Comparison of ENCODE assay signal across 25 mouse cellular contexts in genomic region chr8:3664405-3664804, GRCm38 (mm10). TPM values are rescaled to one million over a fixed set of nuclear protein-coding genes. Genes with fewer than 3 reads are reported as not detected.
DNase-seq lines count a peak whose midpoint lies in the region; ATAC-seq and TF ChIP-seq lines count a peak whose summit lies in the region.
"Had no signal": no experiment of that assay in that cellular context is flagged by ENCODE, and none has a peak within 500 bp of the region (broad histone marks: within the 10 kb centered on the region; RNA-seq: fewer than 3 reads in every experiment).

No protein-coding gene starts in this region.

- H3K27me3 ChIP-seq in liver, embryonic 13.5 days = no peaks in the 10 kb centered on the region
- H3K27me3 ChIP-seq in liver, embryonic 11.5 days (replicated peaks; ENCODE audit: control insufficient read depth, insufficient read depth, low read length) = no peaks in the 10 kb centered on the region
- H3K27me3 ChIP-seq in CH12.LX (replicated peaks) = no peaks in the 10 kb centered on the region
- no peaks in the 10 kb centered on the region for H3K27me3 ChIP-seq in liver, embryonic 14.5 days (ENCODE audit: control insufficient read depth, insufficient read depth, low read length)
- no peaks in the 10 kb centered on the region for H3K27me3 ChIP-seq in hindbrain, embryonic 10.5 days (ENCODE audit: insufficient read depth, poor library complexity, severe bottlenecking)
- H3K27me3 ChIP-seq: embryonic facial prominence, embryonic 13.5 days; hindbrain, embryonic 12.5 days; limb, embryonic 15.5 days; midbrain, embryonic 15.5 days had no signal

- no peak for TF ChIP-seq RAD21 in CH12.LX (IDR thresholded peaks at IDR 0.05; ENCODE audit: low read depth, low read length)

- H3K27ac ChIP-seq in liver, embryonic 13.5 days = no peak overlapping the region
- H3K27ac ChIP-seq in liver, embryonic 11.5 days (ENCODE audit: low read depth, low read length) = no peak overlapping the region
- H3K27ac ChIP-seq in CH12.LX (ENCODE audit: insufficient read depth, low read depth) = no peak overlapping the region
- H3K27ac ChIP-seq in liver, embryonic 14.5 days = no peak overlapping the region
- H3K27ac ChIP-seq in hindbrain, embryonic 10.5 days = no peak overlapping the region
- H3K27ac ChIP-seq: embryonic facial prominence, embryonic 13.5 days; hindbrain, embryonic 12.5 days; limb, embryonic 15.5 days; midbrain, embryonic 15.5 days had no signal

- no peak for TF ChIP-seq POLR2A in CH12.LX (IDR thresholded peaks at IDR 0.05; ENCODE audit: low read depth, low read length)

- no peaks in the 10 kb centered on the region for H3K79me2 ChIP-seq in CH12.LX (replicated peaks; ENCODE audit: control insufficient read depth, extremely low read depth, insufficient read depth, poor library complexity, severe bottlenecking)

- no peak for TF ChIP-seq CTCF in CH12.LX (conservative IDR thresholded peaks at IDR 0.05 in 1 of 2, IDR thresholded peaks at IDR 0.05 in 1 of 2; ENCODE audit: low read depth in 2 of 2, low read length in 2 of 2)
- no peak for TF ChIP-seq CTCF in liver, embryonic 14.5 days (IDR thresholded peaks at IDR 0.05; ENCODE audit: low read depth)

- H3K4me3 ChIP-seq in liver, embryonic 13.5 days (replicated peaks) = no peak overlapping the region
- H3K4me3 ChIP-seq in liver, embryonic 11.5 days (ENCODE audit: low read depth, low read length) = no peak overlapping the region
- no peak overlapping the region for H3K4me3 ChIP-seq in CH12.LX (replicated peaks in 1 of 3; ENCODE audit: low read depth in 2 of 3, low read length in 2 of 3, poor library complexity in 1 of 3)
- H3K4me3 ChIP-seq in liver, embryonic 14.5 days (ENCODE audit: insufficient read depth in 1 of 2, low read depth in 2 of 2, low read length in 2 of 2) = no peak overlapping the region
- no peak overlapping the region for H3K4me3 ChIP-seq in hindbrain, embryonic 10.5 days
- H3K4me3 ChIP-seq: embryonic facial prominence, embryonic 13.5 days; hindbrain, embryonic 12.5 days; limb, embryonic 15.5 days; megakaryocyte, embryonic 14.5 days; midbrain, embryonic 15.5 days had no signal

- WGBS in liver, embryonic 13.5 days (ENCODE audit: insufficient replicate concordance) = 21% methylated on average over 5 of the region's 5 CpGs
- 51% methylated on average over 5 of the region's 5 CpGs for WGBS in liver, embryonic 11.5 days
- WGBS in liver, embryonic 14.5 days (ENCODE audit: insufficient replicate concordance) = 22% methylated on average over 5 of the region's 5 CpGs
- 69% methylated on average over 5 of the region's 5 CpGs for WGBS in hindbrain, embryonic 10.5 days

- no peaks in the 10 kb centered on the region for H3K4me1 ChIP-seq in liver, embryonic 13.5 days (replicated peaks)
- no peaks in the 10 kb centered on the region for H3K4me1 ChIP-seq in liver, embryonic 11.5 days (replicated peaks; ENCODE audit: control insufficient read depth, insufficient read depth, low read length)
- H3K4me1 ChIP-seq in CH12.LX (ENCODE audit: control insufficient read depth in 1 of 2, insufficient read depth in 2 of 2) = peaks cover 15 to 42% of the 10 kb centered on the region in 2 experiments; a peak in 3 of 4 replicates
- no peaks in the 10 kb centered on the region for H3K4me1 ChIP-seq in liver, embryonic 14.5 days (replicated peaks; ENCODE audit: control insufficient read depth in 2 of 2, insufficient read depth in 2 of 2, low read length in 1 of 2)
- no peaks in the 10 kb centered on the region for H3K4me1 ChIP-seq in hindbrain, embryonic 10.5 days (replicated peaks)
- H3K4me1 ChIP-seq: embryonic facial prominence, embryonic 13.5 days; hindbrain, embryonic 12.5 days; limb, embryonic 15.5 days; midbrain, embryonic 15.5 days had no signal

- no peak overlapping the region for H3K4me2 ChIP-seq in liver, embryonic 13.5 days
- no peak overlapping the region for H3K4me2 ChIP-seq in liver, embryonic 11.5 days
- H3K4me2 ChIP-seq in CH12.LX (ENCODE audit: insufficient read depth, low read depth, poor library complexity, severe bottlenecking) = peak overlapping the region; percentile 45
- no peak overlapping the region for H3K4me2 ChIP-seq in liver, embryonic 14.5 days (ENCODE audit: low read depth)
- H3K4me2 ChIP-seq: embryonic facial prominence, embryonic 13.5 days; hindbrain, embryonic 12.5 days; limb, embryonic 15.5 days; midbrain, embryonic 15.5 days had no signal

- H3K9ac ChIP-seq in liver, embryonic 13.5 days = no peak overlapping the region
- H3K9ac ChIP-seq in liver, embryonic 11.5 days (ENCODE audit: low read depth, low read length) = no peak overlapping the region
- peak overlapping the region; percentile 40; the same call in 1 of the 2 replicates for H3K9ac ChIP-seq in CH12.LX (ENCODE audit: insufficient read depth, low read depth)
- H3K9ac ChIP-seq in liver, embryonic 14.5 days (replicated peaks) = no peak overlapping the region
- H3K9ac ChIP-seq: embryonic facial prominence, embryonic 13.5 days; hindbrain, embryonic 12.5 days; limb, embryonic 15.5 days; midbrain, embryonic 15.5 days had no signal

- no peaks in the 10 kb centered on the region for H3K9me3 ChIP-seq in liver, embryonic 13.5 days (replicated peaks)
- H3K9me3 ChIP-seq in liver, embryonic 11.5 days (ENCODE audit: control insufficient read depth, low read length) = no peaks in the 10 kb centered on the region
- H3K9me3 ChIP-seq in CH12.LX (replicated peaks; ENCODE audit: low read length) = no peaks in the 10 kb centered on the region
- no peaks in the 10 kb centered on the region for H3K9me3 ChIP-seq in liver, embryonic 14.5 days (ENCODE audit: control insufficient read depth, low read length)
- H3K9me3 ChIP-seq in hindbrain, embryonic 10.5 days = no peaks in the 10 kb centered on the region
- H3K9me3 ChIP-seq: embryonic facial prominence, embryonic 13.5 days; hindbrain, embryonic 12.5 days; limb, embryonic 15.5 days; megakaryocyte, embryonic 14.5 days; midbrain, embryonic 15.5 days had no signal

- in situ Hi-C loops in CH12.LX (cut with MboI; ENCODE audit: low pct_ligation_motif_present, low pct_unique_long_range_greater_than_20kb, low sequenced_read_pairs) = no loop called here

- DNase-seq in liver, embryonic 13.5 days = no peak
- DNase-seq in liver, embryonic 11.5 days (ENCODE audit: low spot score) = no peak
- peak; percentile 58 for DNase-seq in CH12.LX (ENCODE audit: extremely low read depth)
- DNase-seq in liver, embryonic 14.5 days (ENCODE audit: low read depth in 3 of 3, low spot score in 3 of 3) = no peak
- no peak for DNase-seq in kidney, postnatal 10 days
- no peak for DNase-seq in ovary, postnatal 10 days (ENCODE audit: low spot score)
- DNase-seq in hindbrain, embryonic 10.5 days (ENCODE audit: low spot score) = no peak
- DNase-seq: adrenal gland, adult 2 months; cerebellum, postnatal 10 days; gastrocnemius, postnatal 14 days; kidney, adult 8-10 months; kidney, postnatal 25 days had no signal

- dilution Hi-C loops in CH12.LX (cut with MboI; ENCODE audit: extremely low pct_ligation_motif_present, extremely low pct_unique_long_range_greater_than_20kb, low sequenced_read_pairs) = no loop called here

- H3K36me3 ChIP-seq in liver, embryonic 13.5 days = no peaks in the 10 kb centered on the region
- no peaks in the 10 kb centered on the region for H3K36me3 ChIP-seq in liver, embryonic 11.5 days (ENCODE audit: control insufficient read depth, insufficient read depth, low read length)
- H3K36me3 ChIP-seq in CH12.LX (replicated peaks in 1 of 2; ENCODE audit: control insufficient read depth in 1 of 2, insufficient read depth in 1 of 2, low read length in 1 of 2) = no peaks in the 10 kb centered on the region
- no peaks in the 10 kb centered on the region for H3K36me3 ChIP-seq in liver, embryonic 14.5 days (replicated peaks; ENCODE audit: control insufficient read depth, insufficient read depth, low read depth)
- no peaks in the 10 kb centered on the region for H3K36me3 ChIP-seq in hindbrain, embryonic 10.5 days
- H3K36me3 ChIP-seq: embryonic facial prominence, embryonic 13.5 days; hindbrain, embryonic 12.5 days; limb, embryonic 15.5 days; midbrain, embryonic 15.5 days had no signal

- TF ChIP-seq EP300 in CH12.LX (IDR thresholded peaks at IDR 0.05; ENCODE audit: low read length) = no peak
- no peak for TF ChIP-seq EP300 in liver, embryonic 14.5 days (IDR thresholded peaks at IDR 0.05; ENCODE audit: low read depth)

- peak; percentile 65 for ATAC-seq in liver, embryonic 13.5 days (ENCODE audit: low read depth)
- ATAC-seq in liver, embryonic 11.5 days (replicated peaks; ENCODE audit: low FRiP score) = no peak
- ATAC-seq in liver, embryonic 14.5 days (ENCODE audit: insufficient read depth) = peak; percentile 35; the same call in 1 of the 2 replicates
- peak; percentile 88 for ATAC-seq in megakaryocyte progenitor cell, adult 5-6 weeks (replicated peaks; ENCODE audit: poor library complexity)
- ATAC-seq: forebrain, embryonic 14.5 days; inflammation-experienced regulatory T-cells, adult 6 months; midbrain, embryonic 15.5 days had no signal

RNA-seq across cellular contexts. Expression of gene Mcemp1, which starts 1.1 kb away (rescaled TPM):
- 1.4 and 1.6 TPM in 2 replicates for polyA plus RNA-seq in liver, embryonic 13.5 days (2015; fragmentation: Nextera tagmentation; extraction: Ambion mirVana)
- polyA plus RNA-seq in liver, embryonic 11.5 days (2014; fragmentation: Nextera tagmentation; extraction: Ambion mirVana) = 0.52 and 1.0 TPM in 2 replicates
- 0.17 TPM in 1 of 2 replicates, not detected in the other for total RNA-seq in CH12.LX (2012; rRNA removed)
- total RNA-seq in CH12.LX (2014; rRNA removed) = 0.39 and 0.66 TPM in 2 replicates
- polyA plus RNA-seq in CH12.LX (2012; ENCODE audit: insufficient read length, low read depth) = 0.36 and 0.55 TPM in 2 replicates
- polyA plus RNA-seq in liver, embryonic 14.5 days (2012; rRNA removed) = 1.4 and 1.9 TPM in 2 replicates
- polyA plus RNA-seq in liver, embryonic 14.5 days (2014; fragmentation: Nextera tagmentation; extraction: Ambion mirVana) = 3.1 and 3.7 TPM in 2 replicates
- total RNA-seq in megakaryocyte progenitor cell, adult 5-6 weeks (2015) = 21.5 and 30.3 TPM in 2 replicates
- total RNA-seq in megakaryocyte progenitor cell, adult 5-6 weeks (2017) = 16.0 TPM in 2 replicates
- 0.14 and 0.17 TPM in 2 replicates for polyA plus RNA-seq in hindbrain, embryonic 10.5 days (2016; fragmentation: Nextera tagmentation; extraction: Ambion mirVana)
- total RNA-seq: gastrocnemius, postnatal 14 days had no signal
- polyA plus RNA-seq: adrenal gland, adult 2 months; forebrain, embryonic 14.5 days had no signal

RNA-seq across cellular contexts. Expression of gene Fcor, which starts 7.8 kb away (rescaled TPM):
- 2.9 and 3.5 TPM in 2 replicates for polyA plus RNA-seq in liver, embryonic 13.5 days (2015; fragmentation: Nextera tagmentation; extraction: Ambion mirVana)
- 7.3 and 11.4 TPM in 2 replicates for polyA plus RNA-seq in liver, embryonic 11.5 days (2014; fragmentation: Nextera tagmentation; extraction: Ambion mirVana)
- total RNA-seq in CH12.LX (2012; rRNA removed) (not detected in 2 replicates), CH12.LX (2014; rRNA removed) (not detected in 2 replicates)
- 0.63 and 0.67 TPM in 2 replicates for polyA plus RNA-seq in CH12.LX (2012; ENCODE audit: insufficient read length, low read depth)
- 0.90 and 1.4 TPM in 2 replicates for polyA plus RNA-seq in liver, embryonic 14.5 days (2012; rRNA removed)
- 3.1 and 3.5 TPM in 2 replicates for polyA plus RNA-seq in liver, embryonic 14.5 days (2014; fragmentation: Nextera tagmentation; extraction: Ambion mirVana)
- 22.6 and 25.4 TPM in 2 replicates for total RNA-seq in megakaryocyte progenitor cell, adult 5-6 weeks (2015)
- 10.5 and 15.2 TPM in 2 replicates for total RNA-seq in megakaryocyte progenitor cell, adult 5-6 weeks (2017)
- polyA plus RNA-seq in hindbrain, embryonic 10.5 days (2016; fragmentation: Nextera tagmentation; extraction: Ambion mirVana) = 9.5 and 9.6 TPM in 2 replicates
- polyA plus RNA-seq: inflammation-experienced regulatory T-cells, adult 6 months had no signal

RNA-seq across cellular contexts. Expression of gene Retn, which starts 8.8 kb away (rescaled TPM):
- polyA plus RNA-seq in liver, embryonic 13.5 days (2015; fragmentation: Nextera tagmentation; extraction: Ambion mirVana) = 0.18 TPM in 1 of 2 replicates, not detected in the other
- polyA plus RNA-seq in liver, embryonic 11.5 days (2014; fragmentation: Nextera tagmentation; extraction: Ambion mirVana) = 0.29 and 0.40 TPM in 2 replicates
- not detected in 2 replicates for total RNA-seq in CH12.LX (2012; rRNA removed)
- total RNA-seq in CH12.LX (2014; rRNA removed) = not detected in 2 replicates
- polyA plus RNA-seq in CH12.LX (2012; ENCODE audit: insufficient read length, low read depth) = 0.27 TPM in 1 of 2 replicates, not detected in the other
- polyA plus RNA-seq in liver, embryonic 14.5 days (2012; rRNA removed) = not detected in 2 replicates
- polyA plus RNA-seq in liver, embryonic 14.5 days (2014; fragmentation: Nextera tagmentation; extraction: Ambion mirVana) = not detected in 2 replicates
- 0.56 TPM in 1 of 2 replicates, not detected in the other for total RNA-seq in megakaryocyte progenitor cell, adult 5-6 weeks (2015)
- total RNA-seq in megakaryocyte progenitor cell, adult 5-6 weeks (2017) = not detected in 2 replicates
- polyA plus RNA-seq in hindbrain, embryonic 10.5 days (2016; fragmentation: Nextera tagmentation; extraction: Ambion mirVana) = 0.37 and 0.55 TPM in 2 replicates
- polyA plus RNA-seq: embryonic facial prominence, embryonic 13.5 days; heart, embryonic 16.5 days; hindbrain, embryonic 12.5 days; inflammation-experienced regulatory T-cells, adult 6 months; limb, embryonic 15.5 days; stomach, embryonic 16.5 days had no signal

RNA-seq across cellular contexts. Expression of gene Trappc5, which starts 11.7 kb away (rescaled TPM):
- polyA plus RNA-seq in liver, embryonic 13.5 days (2015; fragmentation: Nextera tagmentation; extraction: Ambion mirVana) = 18.6 and 18.7 TPM in 2 replicates
- 29.5 and 31.6 TPM in 2 replicates for polyA plus RNA-seq in liver, embryonic 11.5 days (2014; fragmentation: Nextera tagmentation; extraction: Ambion mirVana)
- total RNA-seq in CH12.LX (2012; rRNA removed) = 21.5 and 22.2 TPM in 2 replicates
- total RNA-seq in CH12.LX (2014; rRNA removed) = 26.8 and 27.4 TPM in 2 replicates
- 22.4 and 24.4 TPM in 2 replicates for polyA plus RNA-seq in CH12.LX (2012; ENCODE audit: insufficient read length, low read depth)
- polyA plus RNA-seq in liver, embryonic 14.5 days (2012; rRNA removed) = 11.0 and 13.1 TPM in 2 replicates
- polyA plus RNA-seq in liver, embryonic 14.5 days (2014; fragmentation: Nextera tagmentation; extraction: Ambion mirVana) = 11.5 and 12.1 TPM in 2 replicates
- total RNA-seq in megakaryocyte progenitor cell, adult 5-6 weeks (2015) = 19.6 and 22.8 TPM in 2 replicates
- total RNA-seq in megakaryocyte progenitor cell, adult 5-6 weeks (2017) = 37.7 and 38.5 TPM in 2 replicates
- 44.7 and 45.3 TPM in 2 replicates for polyA plus RNA-seq in hindbrain, embryonic 10.5 days (2016; fragmentation: Nextera tagmentation; extraction: Ambion mirVana)

RNA-seq across cellular contexts. Expression of gene Fcer2a, which starts 29.6 kb away (rescaled TPM):
- 0.06 TPM in 1 of 2 replicates, not detected in the other for polyA plus RNA-seq in liver, embryonic 13.5 days (2015; fragmentation: Nextera tagmentation; extraction: Ambion mirVana)
- 0.10 TPM in 1 of 2 replicates, not detected in the other for polyA plus RNA-seq in liver, embryonic 11.5 days (2014; fragmentation: Nextera tagmentation; extraction: Ambion mirVana)
- total RNA-seq in CH12.LX (2012; rRNA removed) (0.71 and 1.5 TPM in 2 replicates), CH12.LX (2014; rRNA removed) (2.9 and 3.7 TPM in 2 replicates)
- 13.7 and 15.6 TPM in 2 replicates for polyA plus RNA-seq in CH12.LX (2012; ENCODE audit: insufficient read length, low read depth)
- polyA plus RNA-seq in liver, embryonic 14.5 days (2012; rRNA removed) = 0.01 TPM in 1 of 2 replicates, not detected in the other
- 0.05 TPM in 1 of 2 replicates, not detected in the other for polyA plus RNA-seq in liver, embryonic 14.5 days (2014; fragmentation: Nextera tagmentation; extraction: Ambion mirVana)
- not detected in 2 replicates for total RNA-seq in megakaryocyte progenitor cell, adult 5-6 weeks (2015)
- not detected in 2 replicates for total RNA-seq in megakaryocyte progenitor cell, adult 5-6 weeks (2017)
- polyA plus RNA-seq in hindbrain, embryonic 10.5 days (2016; fragmentation: Nextera tagmentation; extraction: Ambion mirVana) = 0.22 and 0.31 TPM in 2 replicates
- total RNA-seq: layer of hippocampus, adult 8-10 months; left cerebral cortex, postnatal 36 days had no signal
- polyA plus RNA-seq: brain, embryonic 14.5 days had no signal
